Mouse (Mus musculus): ENCODE measurements around the gene Pkdcc.

The Pkdcc gene

DNA sequence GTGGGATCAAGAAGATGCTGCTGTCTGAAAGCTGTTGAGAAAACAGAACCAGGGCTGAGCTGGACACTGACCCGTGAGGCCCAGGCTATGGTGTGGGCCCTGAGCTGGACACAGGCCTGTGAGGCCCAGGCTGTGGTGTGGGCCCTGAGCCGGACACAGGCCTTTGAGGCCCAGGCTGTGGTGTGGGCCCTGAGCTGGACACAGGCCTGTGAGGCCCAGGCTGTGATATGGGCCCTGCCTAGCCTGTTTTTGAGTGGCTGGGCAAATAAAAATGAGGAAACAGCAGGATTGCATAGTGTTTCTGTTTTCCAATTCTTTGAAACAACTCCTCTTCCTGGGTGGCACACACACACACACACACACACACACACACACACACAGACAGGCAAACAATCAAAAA is 2.7 kb upstream of the Pkdcc start:
- no peak for DNase-seq (ENCODE audit: low read depth, low spot score)

DNA sequence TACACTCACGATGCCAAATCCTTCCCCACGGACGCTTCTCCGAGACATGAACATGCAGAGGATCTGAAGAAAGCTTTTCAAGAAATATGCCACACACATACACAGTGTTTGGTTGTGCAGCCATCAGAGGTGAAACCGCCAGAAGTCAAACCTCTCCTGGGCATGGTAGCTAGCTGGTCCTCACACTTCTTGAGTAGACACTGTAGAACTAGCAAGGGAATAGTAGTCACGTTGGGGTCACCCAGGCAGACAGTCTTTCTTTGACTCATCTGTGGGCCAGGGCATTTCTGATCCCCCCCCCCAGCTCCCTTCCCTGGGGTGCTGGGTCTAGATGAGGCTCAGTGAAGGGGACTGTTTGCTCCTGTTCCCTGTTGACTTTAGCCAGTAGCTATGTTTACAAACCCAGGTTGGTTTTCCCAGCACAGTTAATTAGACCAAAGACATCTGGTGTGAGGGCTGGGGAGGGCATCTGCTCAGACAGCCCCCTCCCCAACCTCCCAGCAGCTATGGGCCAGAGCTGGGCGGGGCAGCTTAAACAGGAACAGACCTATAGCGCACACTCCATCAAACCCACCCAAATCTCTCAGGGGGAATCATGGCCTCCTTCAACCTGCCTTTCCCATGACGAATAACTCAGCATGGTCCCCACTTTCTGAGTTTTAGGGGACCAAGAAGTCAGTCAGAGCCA is 1.7 kb upstream of the Pkdcc start:
- no peak for DNase-seq (ENCODE audit: low read depth, low spot score)

DNA sequence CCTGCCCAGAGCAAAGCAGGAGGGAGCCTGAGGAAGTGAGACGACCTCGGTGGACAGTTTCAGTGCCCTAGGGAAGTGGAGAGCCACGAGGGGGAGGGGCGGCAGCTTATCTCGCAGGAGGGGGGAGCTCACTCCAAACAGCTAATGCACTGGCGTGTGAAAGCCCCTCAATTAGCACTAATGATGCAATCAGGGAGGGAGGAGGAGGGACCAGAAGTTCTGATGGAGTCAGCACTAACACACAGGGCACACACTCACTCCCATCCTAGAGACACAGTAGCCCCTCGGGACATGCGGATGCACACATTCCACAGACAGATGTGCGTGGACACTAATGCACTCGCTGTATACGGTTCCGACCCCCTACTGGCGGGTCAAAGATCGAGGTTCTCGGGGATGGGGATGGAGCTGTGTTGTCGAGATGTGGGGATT is 915 bp upstream of the Pkdcc start:
- no peak for DNase-seq (ENCODE audit: low read depth, low spot score)

DNA sequence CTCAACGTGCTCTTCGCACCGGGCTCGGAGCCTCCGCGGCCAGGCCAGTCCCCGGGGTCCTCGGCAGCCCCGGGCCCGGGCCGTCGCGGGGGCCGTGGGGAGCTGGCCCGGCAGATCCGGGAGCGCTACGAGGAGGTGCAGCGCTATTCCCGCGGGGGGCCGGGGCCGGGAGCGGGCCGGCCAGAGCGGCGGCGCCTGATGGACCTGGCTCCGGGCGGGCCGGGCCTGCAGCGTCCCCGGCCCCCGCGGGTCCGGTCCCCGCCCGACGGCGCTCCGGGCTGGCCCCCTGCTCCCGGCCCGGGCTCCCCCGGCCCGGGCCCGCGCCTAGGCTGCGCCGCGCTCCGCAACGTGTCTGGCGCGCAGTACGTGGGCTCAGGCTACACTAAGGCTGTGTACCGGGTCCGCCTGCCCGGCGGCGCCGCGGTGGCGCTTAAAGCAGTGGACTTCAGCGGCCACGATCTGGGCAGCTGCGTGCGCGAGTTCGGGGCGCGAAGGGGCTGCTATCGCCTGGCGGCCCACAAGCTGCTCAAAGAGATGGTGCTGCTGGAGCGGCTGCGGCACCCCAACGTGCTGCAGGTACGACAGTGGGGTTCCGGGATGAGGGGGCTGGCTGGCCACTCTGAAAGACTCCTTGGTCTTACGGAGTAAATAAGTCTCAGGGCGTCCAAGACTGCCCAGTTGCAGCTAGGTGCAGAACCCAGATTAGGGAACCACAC is 595 bp downstream of the Pkdcc start:
- no peak for DNase-seq (ENCODE audit: low read depth, low spot score)

DNA sequence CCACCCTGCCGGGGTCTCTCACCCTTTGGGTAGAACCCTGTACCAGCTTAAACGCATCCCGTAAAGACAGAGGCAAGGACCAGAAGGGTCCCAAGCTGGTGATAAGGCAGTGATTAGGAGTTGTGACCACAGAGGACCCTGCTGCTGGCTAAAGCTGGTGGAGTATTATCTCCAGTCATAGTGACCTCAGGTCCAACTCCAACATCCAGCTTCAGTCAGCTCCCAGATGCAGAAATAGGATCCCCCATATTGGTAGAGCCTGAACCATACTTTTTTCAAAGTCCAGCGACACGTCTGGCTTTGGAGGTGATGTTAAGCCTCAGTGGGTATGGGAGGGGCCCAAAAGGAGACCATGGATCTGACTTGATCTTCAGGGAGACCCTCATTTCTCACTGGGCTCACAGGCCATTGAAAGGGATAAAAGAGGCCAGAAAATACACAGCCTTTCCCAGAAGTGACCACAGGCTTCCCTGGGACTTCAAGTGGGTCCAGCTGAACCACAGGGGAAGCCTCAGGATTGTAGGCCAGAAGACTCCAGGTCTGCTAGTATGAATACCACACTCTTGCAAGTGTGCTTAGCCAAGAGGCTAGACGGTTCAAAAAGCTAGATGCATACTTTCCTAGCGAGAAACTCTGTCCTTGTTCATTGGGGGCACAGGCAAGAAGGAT is 1.3 kb downstream of the Pkdcc start:
- no peak for DNase-seq (ENCODE audit: low read depth, low spot score)

DNA sequence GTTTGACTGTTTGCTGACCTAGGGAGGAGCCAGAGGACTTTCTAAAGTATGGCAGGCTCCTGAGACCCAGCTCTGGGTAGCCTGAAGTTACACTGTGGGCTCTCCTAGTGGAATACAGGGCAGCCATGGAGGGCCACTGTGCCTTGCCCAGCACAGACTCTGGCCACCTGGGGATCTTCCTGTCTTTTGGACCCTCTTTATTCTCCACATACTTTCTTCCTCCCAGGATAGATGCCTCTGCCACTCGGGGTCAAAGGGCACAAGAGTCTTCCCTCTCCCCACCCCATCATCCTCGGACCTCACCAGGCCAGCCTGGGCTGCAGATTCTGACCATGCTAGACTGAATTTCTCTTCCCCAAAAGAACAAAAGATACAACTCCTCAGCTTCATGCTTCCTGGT is 3.1 kb downstream of the Pkdcc start:
- DNase-seq (ENCODE audit: low read depth, low spot score), result no peak

DNA sequence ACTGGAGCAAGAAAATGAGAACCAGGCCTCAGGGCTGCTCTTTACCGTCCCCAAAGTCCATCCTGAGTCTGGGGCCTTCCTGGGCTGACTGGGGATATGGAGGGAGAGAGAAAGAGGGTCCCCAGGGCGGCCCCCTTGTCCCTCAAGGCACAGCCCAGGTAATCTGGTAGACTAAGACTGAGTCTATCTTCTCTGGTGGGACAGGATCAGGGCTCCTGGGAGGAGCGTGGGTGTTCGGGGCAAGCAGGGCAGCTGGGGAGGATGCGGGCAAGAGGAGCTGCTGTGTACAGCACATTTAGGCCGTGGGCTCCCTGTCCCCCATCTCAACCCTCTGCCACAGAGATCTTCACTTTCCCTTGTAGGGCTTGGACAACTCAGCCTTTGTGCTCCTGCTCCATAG is 3.6 kb downstream of the Pkdcc start:
- DNase-seq (ENCODE audit: low read depth, low spot score), result no peak

DNA sequence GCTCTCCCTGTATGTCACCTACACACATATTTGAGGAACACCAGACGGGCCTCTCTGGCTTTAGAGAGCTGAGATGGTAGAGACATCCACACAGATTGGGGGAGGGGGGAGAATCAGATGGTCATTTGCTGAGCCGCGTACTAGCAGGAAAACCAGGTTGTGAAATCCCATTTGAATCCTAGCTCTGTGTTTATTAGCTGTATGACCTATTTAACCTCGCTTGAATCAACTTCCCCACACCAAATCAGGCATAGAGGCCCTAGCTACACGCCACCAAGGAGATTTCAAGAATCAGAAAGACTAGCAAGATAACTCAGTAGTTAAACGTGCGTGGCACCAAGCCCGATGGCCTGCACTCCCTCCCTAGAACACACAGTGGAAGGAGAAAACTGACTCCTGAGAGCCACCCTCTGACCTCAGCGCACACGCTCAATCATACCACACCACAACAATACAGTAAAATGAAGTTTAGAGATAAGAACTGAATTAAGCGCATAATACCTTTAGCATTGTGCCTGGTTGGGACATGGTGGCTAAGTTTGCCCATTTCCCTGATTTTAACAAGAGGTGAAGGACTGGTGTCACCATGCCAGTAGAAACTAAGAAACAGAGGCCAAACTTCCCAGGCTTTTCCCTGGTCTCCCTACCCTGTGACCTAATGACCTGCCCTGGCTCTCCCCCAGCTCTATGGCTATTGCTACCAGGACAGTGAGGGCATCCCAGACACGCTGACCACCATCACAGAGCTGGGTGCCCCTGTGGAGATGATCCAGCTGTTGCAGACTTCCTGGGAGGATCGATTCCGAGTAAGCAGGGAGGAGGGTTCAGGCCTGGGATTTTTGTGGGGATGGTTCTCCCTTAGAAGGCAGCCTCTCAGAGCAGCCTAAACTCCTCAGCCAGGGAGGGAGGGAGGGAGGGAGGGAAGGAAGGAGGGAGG is 4.5 kb downstream of the Pkdcc start:
- no peak for DNase-seq (ENCODE audit: low read depth, low spot score)

DNA sequence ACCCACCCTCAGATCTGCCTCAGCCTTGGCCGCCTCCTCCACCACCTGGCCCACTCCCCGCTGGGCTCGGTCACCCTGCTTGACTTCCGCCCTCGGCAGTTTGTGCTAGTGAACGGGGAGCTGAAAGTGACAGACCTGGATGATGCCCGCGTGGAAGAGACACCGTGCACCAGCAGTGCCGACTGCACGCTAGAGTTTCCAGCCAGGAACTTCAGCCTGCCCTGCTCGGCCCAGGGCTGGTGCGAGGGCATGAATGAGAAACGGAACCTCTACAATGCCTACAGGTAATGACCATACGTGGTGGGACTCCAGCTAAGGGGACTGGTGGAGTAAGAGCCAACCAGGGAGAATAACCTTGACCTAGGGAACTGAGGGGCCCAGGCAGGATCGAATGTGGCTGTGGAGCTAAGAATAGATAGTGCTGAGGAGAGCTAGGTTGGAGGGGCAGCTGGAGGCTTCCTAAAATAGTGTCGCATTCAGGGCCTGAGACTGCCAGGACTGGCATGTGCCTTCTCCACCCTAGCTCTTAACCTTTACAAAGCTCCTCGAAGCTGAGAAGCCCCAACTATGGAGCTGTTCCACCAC is 6.0 kb downstream of the Pkdcc start:
- no peak for DNase-seq (ENCODE audit: low read depth, low spot score)

DNA sequence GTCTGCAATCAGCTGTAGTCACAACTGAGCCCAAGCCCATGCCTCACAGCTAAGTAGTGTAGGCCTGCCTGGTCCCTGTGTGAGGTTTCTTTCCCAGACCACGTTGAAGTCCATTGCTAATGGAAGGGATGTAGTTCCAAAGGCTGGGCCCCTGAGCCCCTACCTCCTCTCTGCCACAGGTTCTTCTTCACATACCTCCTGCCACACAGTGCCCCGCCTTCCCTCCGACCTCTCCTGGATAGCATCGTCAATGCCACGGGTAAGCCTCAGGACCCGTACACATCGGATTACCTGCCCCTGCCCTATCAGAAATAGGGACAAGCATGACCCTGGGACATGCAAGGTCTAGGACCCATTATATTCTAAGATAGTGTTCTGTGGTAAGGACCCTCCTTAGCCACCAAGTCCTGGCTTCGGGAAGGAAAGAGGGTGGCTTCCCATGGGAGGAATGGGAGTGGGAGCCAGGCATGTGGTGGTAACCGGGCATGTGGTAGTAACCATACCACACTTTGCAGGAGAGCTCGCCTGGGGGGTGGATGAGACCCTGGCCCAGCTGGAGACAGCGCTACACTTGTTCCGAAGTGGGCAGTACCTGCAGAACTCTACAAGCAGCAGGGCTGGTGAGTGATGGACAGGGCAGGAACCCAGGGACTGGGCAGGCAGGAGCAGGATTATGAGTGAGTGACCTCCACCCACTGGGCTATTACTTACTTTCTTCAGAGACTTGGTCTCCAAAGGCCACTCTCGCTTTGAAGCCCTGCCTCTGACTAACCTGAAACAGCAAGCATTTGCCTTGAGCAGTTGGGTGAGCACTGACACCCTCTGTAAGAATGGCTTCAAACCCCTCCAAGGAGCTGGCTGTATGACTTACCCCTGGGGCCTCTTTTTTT is 6.8 kb downstream of the Pkdcc start:
- DNase-seq (ENCODE audit: low read depth, low spot score), result no peak

DNA sequence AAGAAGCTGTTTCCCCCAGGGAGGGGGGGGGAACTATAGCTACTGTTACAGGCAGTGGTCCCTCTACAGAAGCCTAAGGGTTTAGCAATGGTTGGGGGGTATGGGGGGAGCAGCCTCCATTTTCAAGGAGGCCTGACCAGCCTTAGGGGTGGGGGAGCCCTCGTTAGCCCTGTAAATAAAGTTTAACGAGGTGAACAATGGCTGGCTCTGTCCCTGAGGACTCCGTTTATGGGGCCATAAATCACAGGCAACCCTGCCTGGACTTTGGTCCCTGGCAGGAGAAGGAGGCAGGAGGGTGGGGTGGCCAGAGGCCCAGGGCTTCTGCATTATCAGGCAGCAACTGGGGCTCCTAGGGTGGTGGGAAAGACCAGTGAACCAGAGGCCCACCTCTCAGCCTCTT is 7.6 kb downstream of the Pkdcc start:
- DNase-seq (ENCODE audit: low read depth, low spot score), result no peak

DNA sequence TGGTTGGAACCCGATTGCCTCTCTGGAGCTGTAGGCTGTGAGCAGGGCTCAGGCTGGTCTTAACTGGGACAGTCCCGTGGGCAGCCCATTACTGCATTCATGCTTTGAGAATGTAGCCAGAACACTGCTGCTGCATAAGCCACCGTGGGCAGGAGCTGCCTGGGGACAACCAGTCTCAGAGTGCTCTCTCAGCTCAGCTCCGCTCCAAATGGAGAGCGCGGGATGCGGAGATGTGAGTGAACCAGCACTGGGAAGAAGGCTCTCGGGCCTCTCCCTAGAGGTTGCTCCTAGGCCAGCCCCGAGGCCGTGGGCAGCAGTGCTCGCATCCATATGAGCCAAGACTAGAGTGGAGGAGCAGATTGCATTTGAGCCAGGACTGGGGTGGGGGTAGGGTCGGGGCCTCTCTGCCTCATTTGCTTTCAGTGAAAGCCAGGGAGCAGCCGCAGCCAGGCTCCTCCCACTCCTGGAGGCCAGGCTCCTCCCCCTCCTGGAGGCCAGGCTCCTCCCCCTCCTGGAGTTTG is 9.4 kb downstream of the Pkdcc start:
- DNase-seq (ENCODE audit: low read depth, low spot score), result no peak

DNA sequence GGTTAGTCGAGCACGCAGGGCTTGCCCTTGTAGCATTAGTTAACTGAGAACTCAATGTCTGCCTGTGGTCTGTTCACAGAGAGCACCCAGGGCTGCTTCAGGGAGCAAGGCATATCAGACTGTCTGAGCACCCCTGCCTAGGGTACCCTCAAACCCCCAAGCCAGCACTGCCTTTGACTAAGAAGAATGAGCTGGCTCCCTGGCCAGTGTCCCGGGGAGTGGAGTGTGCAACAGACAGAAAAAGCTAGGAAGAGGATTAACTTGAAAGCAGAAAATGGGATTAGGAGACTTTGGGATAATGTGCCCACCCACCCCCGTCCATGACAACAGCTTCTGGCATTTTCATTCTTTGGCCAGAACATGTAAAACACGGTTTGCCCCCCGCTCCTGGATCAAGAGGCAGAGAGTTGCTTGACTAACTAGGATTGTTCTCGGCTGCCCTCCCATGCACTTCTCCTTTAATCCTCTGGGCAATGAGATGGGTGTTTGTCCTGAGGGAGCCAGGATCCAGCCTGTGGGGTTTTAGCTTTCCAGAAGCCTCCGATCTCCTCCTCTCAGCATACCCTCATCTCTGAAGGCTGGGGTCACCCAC is 11.4 kb downstream of the Pkdcc start:
- DNase-seq (ENCODE audit: low read depth, low spot score), result no peak

DNA sequence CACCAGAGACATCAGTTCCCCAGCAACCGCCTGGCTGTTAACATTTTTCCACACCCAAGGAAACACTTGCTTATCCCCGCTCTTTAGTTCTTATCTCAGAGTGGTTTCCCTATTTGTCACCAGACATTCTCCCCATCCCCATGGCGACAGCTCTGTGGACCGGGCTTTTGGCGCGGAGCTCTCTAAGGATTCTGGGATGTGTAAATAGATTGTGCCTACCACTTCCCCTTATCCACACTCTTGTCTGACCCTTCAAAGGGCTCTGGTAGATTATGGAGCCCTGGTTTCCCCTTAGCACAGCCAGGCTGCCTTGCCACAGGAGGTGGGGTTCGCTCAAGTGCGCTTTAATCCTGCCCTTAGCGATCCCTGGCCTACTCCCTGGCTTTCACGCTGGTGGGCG is 16.3 kb downstream of the Pkdcc start:
- DNase-seq (ENCODE audit: low read depth, low spot score), result no peak

DNA sequence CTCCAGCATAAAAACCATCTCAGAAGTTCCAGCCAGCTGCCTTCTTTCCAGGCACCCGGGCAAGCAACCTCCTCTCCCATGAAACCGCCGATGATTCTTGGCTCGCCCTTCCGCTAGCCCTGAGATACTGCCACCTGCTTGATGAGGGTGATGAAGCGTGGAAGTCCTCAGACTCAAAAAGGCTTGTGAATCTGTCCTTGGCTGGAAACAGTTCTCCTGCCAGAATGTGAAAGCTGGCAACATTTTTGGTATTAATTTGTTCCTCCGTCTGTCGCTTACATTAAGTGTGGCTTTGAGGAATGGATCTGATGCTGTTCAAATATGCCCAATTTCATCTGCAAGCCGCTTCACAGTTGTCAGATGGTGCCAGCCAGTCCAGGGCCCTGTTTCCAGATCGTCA is 20.1 kb downstream of the Pkdcc start:
- DNase-seq (ENCODE audit: low read depth, low spot score), result no peak

DNA sequence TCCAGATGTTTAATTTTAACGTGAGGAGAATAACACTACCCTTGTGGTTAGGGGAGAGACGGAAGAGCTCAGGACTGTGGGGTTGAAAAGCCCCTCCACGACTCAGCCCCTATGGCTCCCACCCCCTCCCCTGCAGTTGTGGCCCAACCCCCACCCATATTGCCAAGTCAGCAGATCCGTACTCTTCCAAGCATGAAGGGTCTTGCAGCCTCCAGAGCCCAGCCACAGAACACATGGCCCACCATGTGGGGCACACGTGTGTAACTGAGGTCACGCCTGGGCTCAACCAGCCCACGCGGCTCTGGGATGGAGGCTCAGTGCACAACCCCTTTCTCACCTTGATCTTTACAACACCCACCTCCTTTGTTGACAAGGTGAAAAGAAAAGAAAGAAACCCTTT is 21.1 kb downstream of the Pkdcc start:
- DNase-seq (ENCODE audit: low read depth, low spot score), result no peak

DNA sequence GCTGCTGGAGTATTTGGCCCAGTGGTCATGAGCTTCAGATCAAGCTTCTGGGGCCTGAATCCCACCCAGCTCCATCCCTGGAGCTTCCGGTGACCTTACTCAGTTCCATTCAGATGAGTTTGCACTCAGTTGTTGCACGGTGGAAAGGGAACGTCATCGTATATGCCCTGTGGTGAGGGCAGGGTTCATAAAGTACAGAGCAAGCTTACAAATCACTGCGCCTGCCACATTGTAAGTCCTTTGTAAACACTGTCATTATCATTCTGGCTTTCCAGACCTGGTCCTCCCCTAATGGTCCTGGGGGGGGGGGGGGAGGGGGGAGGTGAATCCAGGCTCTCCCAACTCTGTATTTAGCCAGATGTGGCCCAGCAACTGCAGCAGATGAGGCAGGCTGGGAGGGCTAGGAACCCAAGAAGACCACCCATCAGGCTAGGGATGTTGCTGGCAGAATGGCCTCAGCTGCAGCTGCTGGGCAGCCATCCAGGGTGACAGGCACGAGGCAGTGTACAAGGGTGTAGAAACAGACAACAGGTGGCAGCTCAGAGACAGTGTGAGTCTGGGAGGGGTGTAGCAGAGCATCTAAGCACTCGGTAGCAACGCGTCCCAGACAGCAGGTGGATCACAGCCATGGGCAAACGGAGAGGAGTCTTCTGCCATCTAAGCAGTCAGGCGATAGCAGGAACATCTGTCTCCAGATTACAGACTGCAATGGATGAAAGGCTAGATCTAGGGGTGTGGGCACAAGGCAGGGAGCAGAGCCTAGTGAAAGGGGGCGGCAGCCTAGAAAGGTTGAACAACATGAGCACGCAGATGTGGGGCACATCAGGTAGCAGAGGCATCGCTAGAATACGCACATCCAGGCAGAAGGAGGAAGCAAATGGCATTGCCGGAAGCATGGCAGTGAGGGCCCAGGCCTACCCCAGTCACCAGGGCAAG is 23.3 kb downstream of the Pkdcc start:
- no peak for DNase-seq (ENCODE audit: low read depth, low spot score)

DNA sequence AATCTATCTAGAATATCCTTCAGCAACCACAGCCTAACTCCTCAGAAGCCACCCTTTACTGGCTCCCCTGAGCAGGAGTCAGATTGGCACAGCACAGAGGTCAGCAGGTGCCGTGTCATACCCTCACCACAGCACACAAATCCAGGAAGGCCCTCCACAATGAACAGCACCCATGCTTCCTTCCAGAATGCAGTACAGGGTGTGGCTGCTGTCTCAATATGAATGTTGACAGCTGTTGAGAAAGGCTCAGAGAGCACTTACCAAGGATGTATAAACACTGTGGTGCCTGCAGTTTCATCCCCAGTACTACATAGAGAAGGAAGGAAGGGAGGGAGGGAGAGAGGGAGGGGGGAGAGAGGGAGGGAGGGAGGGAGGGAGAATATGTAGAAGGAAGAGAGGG is 29.4 kb downstream of the Pkdcc start:
- DNase-seq (ENCODE audit: low read depth, low spot score), result no peak

DNA sequence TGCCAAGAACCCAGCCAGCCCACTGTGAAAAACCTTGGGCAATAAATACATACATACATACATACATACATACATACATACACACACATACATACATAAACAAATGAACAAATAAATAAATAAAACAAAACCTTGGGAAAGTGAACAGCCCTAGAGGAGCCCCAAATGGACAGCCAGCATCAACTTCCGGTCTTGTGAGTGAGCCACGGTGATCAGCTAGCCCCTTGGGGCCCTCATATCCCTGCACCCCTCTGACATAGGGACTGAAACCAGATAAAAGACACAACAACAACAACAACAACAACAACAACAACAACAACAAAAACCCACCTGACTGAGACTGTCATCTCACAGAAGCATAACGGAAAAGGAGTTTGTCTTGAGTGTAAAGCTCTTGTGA is 30.4 kb downstream of the Pkdcc start:
- no peak for DNase-seq (ENCODE audit: low read depth, low spot score)
